Mouse (Mus musculus) lung, adult 2 months (tissue): ENCODE measurements around the gene Ncoa3. TPM values are rescaled to one million over a fixed set of nuclear protein-coding genes. Genes with fewer than 3 reads are reported as not detected.

Source experiments
- DNase-seq: peaks from one replicate; pipeline ENCODE4 v3.0.0; 2022
- H3K4me1 ChIP-seq: fragments of 200-500 bp; 2 replicates; pipeline ENCODE4 v1.6.1; 2011; ENCODE audit warnings: low read length; ENCODE audit not compliant: control insufficient read depth, insufficient read depth
- H3K4me3 ChIP-seq: fragments of 200-500 bp; replicated peaks from 2 replicates; pipeline ENCODE3; 2011; ENCODE audit warnings: low read depth, mild to moderate bottlenecking, control low read depth, low read length; ENCODE audit errors: extremely low read depth
- CTCF ChIP-seq: fragments of 200-500 bp; IDR thresholded peaks from 2 replicates; pipeline ENCODE4 v1.5.1; 2011; ENCODE audit warnings: mild to moderate bottlenecking, low read length, control low read depth; ENCODE audit not compliant: insufficient read depth
- POLR2A ChIP-seq: fragments of 200-500 bp; IDR thresholded peaks from 2 replicates; pipeline ENCODE4 v1.6.1; 2011; ENCODE audit warnings: low read depth, mild to moderate bottlenecking, control low read depth, low read length, borderline replicate concordance; ENCODE audit errors: extremely low read depth
- WGBS: fragments of 180-500 bp; shearing (Covaris S2); methylation state at CpG from one replicate; pipeline ENCODE4 v1.1.7; 2018; 5-methylcytosine and 5-hydroxymethylcytosine counted together
- polyA plus RNA-seq: library from polyadenylated mRNA; depleted of rRNA; stranded (reverse); fragments of >200 nt; gene quantifications from 2 replicates; pipeline ENCODE4 v1.2.3, GENCODE M21; 2012

Ncoa3 gene
- polyA plus RNA-seq, 1 experiment: 35.3 TPM

DNA sequence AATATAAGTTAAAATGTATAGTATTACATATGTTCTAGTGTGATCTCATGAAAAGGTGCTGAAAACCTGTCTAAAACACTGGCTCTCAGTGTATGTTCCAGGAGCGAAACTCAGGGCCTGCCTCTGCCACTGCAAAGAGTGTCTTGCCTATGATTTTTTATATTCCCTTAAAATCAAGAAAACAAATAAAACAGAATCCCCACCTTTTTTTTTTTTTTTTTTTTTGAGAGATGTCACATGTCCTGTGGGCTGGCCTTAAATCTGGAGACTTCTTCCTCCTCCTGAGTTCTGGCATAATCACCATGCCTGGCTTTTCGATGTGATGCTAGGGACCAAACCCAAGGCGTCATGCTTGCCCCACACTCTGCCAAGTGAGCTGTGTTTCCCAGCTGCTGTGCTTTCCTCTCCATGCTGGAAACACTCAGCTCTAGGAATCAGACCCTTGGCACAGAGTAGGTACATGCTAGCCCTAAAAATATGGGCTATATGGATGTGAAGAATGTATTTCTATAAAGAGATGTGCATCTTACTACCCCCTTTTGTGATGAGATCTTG is 17.0 kb downstream of the Ncoa3 start:
- Histone ChIP-seq H3K4me3 (no peak overlapping the region), H3K4me1 (peaks cover 21% of the 10 kb centered on the region)
- WGBS: 70% methylated on average over 3 of the region's 3 CpGs
- TF ChIP-seq POLR2A (no peak), CTCF (no peak)
- DNase-seq: no peak

DNA sequence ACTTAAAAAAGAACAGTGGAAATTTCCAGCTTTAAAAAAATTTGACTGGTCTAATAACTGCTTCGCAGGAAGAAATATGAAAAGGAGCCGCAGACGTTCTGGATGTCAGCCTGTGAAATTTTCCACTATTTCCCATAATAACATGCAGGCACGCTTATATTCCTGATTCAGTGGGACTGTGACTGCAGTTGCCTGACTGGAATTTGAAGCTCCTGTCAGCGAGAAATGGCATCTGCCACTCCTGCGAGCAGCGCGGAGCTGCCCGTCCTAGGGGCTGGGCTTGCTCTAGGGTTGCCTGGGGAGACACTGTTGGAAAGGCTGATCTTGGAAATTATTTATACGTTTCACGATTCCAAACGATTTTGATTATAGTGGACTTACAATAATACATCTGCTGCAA is 17.9 kb downstream of the Ncoa3 start:
- Histone ChIP-seq H3K4me1 (peaks cover 21% of the 10 kb centered on the region), H3K4me3 (no peak overlapping the region)
- WGBS: 60% methylated on average over 12 of the region's 12 CpGs
- no peak for DNase-seq
- no peak for TF ChIP-seq POLR2A
- TF ChIP-seq CTCF: no peak

DNA sequence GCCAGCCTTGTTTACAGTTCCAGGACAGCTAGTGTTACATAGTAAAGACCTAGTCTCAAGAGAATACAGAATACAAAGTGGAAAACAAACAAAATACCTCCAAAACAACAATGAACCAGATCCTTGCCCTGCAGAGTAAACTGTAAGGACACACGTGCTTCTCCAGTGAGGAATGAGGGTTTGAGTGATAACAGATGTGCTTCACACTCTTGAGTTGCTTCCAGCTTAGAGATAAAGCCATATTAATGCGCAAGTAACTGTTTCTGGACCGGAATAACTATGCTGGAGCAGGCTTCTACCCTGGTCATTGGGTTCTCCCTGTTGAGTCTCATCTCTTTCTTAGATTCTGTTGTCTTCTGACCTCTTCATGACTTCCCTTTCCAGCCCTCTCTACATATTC is 19.0 kb downstream of the Ncoa3 start:
- Histone ChIP-seq H3K4me3 (no peak overlapping the region), H3K4me1 (peaks cover 16% of the 10 kb centered on the region)
- 47% methylated on average over 3 of the region's 3 CpGs for WGBS
- DNase-seq: no peak
- TF ChIP-seq CTCF: no peak
- TF ChIP-seq POLR2A: no peak

DNA sequence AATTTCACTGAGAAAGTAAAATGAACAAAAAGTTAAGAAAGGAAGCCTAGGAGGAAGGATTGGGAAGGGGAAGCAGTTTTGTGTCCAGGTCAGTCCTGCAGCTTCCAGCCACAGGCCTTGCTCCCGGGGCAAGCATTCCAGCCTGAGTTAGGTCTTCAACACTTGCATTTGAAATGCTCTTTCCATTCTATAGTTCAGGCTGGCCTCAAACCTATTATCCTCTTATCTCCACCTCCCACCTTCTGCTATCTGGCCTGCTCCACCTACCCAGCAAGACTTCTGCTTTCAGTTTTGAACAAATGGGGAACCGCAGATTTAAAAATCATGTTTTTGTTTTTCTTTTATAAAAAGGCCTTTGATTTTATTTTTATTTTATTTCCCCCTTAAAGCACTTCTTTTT is 19.7 kb downstream of the Ncoa3 start:
- 37% methylated on average over 2 of the region's 2 CpGs for WGBS

DNA sequence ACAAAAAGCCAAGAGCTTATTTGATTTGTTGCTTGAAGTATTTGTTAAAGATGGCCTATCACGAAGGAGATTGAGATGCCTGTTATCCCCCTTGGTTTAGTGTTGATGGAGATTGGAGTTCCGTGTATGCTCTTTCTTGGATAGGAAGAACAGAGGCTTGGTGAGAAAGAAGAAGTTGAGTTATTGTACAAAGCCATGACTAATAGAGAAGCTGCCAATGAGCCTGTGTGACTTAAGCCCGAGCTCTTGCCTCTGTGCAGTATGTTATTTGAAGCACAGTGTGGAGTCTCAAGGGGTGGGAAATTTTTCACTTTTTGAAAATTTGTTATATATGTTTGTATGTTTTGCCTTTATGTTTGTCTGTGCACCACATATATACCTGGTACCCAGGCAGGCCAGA is 26.3 kb downstream of the Ncoa3 start:
- no peak overlapping the region for H3K4me3 ChIP-seq
- no peak for DNase-seq
- WGBS: 56% methylated on average over 3 of the region's 3 CpGs
- H3K4me1 ChIP-seq: peaks cover 22% of the 10 kb centered on the region
- no peak for TF ChIP-seq CTCF

More for the DNA sequence above, 19.7 kb downstream of the Ncoa3 start:
- H3K4me1 ChIP-seq: peaks cover 16% of the 10 kb centered on the region
- no peak for TF ChIP-seq CTCF
- no peak for TF ChIP-seq POLR2A
- DNase-seq: no peak
- no peak overlapping the region for H3K4me3 ChIP-seq

DNA sequence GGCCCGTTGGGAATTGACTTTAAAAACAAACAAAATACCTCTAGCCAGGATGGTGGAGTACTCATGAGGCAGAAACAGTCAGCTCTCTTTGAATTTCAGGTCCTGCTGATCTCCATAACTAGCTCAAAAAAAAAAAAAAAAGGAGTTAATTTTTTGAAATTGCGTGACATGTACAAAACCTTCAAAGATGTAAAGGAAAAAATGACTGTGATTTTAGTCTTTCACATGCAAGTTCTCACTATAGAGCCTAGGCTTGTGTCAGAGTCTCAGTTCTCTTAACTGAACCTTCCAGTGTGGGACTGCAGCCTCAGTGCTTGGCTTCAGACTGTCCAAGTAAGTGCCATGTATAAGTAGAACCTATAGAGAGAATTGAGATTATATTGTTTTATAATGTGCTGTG is 27.6 kb downstream of the Ncoa3 start:
- 63% methylated on average over 2 of the region's 2 CpGs for WGBS
- no peak for DNase-seq
- Histone ChIP-seq H3K4me3 (no peak overlapping the region), H3K4me1 (peaks cover 25% of the 10 kb centered on the region)
- no peak for TF ChIP-seq POLR2A
- no peak for TF ChIP-seq CTCF

DNA sequence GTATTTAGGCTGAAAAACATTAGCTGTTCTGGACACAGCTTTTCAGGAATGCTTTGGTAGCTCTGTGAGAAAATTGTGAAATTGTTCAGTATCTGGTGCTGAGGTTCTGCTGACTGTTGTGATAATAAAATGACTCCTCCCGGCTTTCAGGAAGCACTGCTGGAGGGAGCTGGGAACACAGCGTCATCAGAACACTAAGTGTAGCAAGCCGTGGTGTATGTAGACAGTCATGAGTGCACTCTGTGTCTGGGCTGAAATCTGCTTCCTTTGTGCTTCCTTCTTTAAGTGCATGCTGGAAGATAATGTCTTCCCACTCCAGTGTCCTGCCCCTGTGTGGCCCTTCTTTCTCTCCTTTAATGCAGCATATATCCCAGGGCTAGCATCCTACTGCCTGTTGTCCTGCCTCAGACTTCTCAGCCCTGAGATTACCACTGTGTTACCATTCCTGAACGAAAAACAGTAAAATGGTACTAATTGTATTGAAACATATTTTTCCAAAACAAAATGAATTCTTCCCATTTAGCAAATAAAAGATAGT is 28.7 kb downstream of the Ncoa3 start:
- Histone ChIP-seq H3K4me1 (peaks cover 28% of the 10 kb centered on the region), H3K4me3 (no peak overlapping the region)
- 13% methylated on average over 4 of the region's 4 CpGs for WGBS
- DNase-seq: no peak
- TF ChIP-seq CTCF: no peak
- TF ChIP-seq POLR2A: no peak

DNA sequence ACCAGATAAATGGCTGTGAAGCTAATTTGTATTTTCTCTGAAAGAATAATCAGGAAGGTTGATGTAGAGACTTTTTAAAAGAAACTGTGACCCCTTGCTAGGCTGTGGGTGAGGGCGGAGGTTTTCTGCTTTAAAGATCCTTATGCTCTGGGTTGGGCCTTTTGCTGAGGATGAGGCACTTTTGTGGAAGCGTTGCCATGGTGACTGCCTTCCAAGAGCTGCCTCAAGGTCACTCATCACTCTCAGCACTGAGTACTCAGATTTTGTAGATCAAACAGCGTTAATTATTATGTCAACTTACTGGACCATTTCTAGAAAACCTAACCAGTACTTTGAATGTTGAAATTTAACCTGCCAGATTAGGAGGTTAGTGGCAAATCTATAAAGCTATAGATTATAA is 29.2 kb downstream of the Ncoa3 start:
- no peak overlapping the region for H3K4me3 ChIP-seq
- TF ChIP-seq POLR2A: no peak
- no peak for TF ChIP-seq CTCF
- 50% methylated on average over 3 of the region's 3 CpGs for WGBS
- DNase-seq: no peak
- peaks cover 31% of the 10 kb centered on the region for H3K4me1 ChIP-seq

DNA sequence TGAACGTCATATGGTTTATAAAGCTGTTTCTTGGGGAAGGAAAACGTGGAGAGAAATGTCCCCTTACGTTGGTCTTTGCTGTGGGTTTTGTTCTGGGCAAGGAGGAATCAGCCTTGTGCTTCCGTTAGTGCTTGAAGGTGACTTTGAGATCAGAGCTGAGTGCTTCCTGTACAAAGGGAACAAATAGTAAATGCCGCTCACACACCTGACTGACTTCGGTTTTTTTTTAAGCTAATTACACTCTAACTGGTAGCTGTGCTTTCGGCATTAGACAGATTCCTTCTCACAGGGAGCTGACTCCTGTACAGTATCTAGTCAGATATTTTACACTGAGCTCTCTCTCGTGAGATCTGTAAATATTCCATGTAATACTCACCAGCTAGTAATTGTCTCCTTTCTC is 29.9 kb downstream of the Ncoa3 start:
- no peak for TF ChIP-seq CTCF
- TF ChIP-seq POLR2A: no peak
- DNase-seq: no peak
- WGBS: 37% methylated on average over 8 of the region's 8 CpGs
- Histone ChIP-seq H3K4me1 (peaks cover 31% of the 10 kb centered on the region), H3K4me3 (no peak overlapping the region)

DNA sequence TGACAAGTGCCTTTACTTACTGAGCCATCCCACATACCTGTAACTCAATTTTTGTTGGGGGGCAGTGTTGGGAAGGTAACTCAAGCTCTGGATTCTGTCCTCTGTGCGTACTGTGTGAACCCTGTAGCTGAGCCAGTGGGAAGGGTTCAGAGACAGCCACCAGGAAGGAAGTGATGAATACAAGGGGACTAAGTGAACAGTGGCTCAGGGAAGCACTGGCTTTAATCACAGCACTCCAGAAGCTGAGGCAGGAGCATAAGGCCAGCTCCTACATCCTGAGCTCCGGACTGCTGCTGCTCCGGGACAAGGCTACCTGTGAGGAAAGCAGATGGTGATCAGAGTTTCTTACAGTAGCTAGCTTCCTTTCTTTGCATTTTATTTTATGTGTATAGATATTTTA is 31.6 kb downstream of the Ncoa3 start:
- no peak for TF ChIP-seq CTCF
- no peak for TF ChIP-seq POLR2A
- no peak for DNase-seq
- H3K4me3 ChIP-seq: no peak overlapping the region
- 61% methylated on average over 3 of the region's 3 CpGs for WGBS
- H3K4me1 ChIP-seq: peaks cover 39% of the 10 kb centered on the region

DNA sequence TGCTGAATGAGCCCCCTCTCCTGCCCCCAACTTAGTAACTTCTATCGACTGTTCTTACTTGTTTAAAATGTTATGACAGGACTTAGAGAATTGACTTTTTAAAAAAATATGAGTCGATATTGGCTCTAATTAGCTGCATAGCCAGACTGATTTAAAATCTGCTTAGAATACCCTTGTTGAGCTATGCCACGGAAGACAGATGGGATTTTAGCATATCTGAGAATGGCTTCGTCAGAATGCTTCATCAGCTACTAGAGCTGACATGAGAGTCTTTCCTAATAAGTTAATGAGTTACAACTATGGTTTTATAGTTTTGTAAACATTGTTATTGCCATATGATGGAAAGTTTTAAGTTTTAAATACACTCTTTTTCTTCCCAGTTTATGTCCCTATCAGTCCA is 32.2 kb downstream of the Ncoa3 start:
- peaks cover 41% of the 10 kb centered on the region for H3K4me1 ChIP-seq
- 70% methylated on average over 4 of the region's 4 CpGs for WGBS
- no peak for TF ChIP-seq POLR2A
- TF ChIP-seq CTCF: no peak
- no peak for DNase-seq
- no peak overlapping the region for H3K4me3 ChIP-seq
